Mouse (Mus musculus): ENCODE measurements around the gene Zbtb1. TPM values are rescaled to one million over a fixed set of nuclear protein-coding genes. Genes with fewer than 3 reads are reported as not detected.

Zbtb1 gene
- polyA plus RNA-seq, 1 experiment from 2014 or later: 10.0 TPM

GRCm38 (mm10) chr12:76392979-76393378, 22.9 kb downstream of the Zbtb1 start:
- no peak overlapping the region for H3K4me2 ChIP-seq
- peaks cover 12% of the 10 kb centered on the region; the same call in 1 of the 2 replicates for H3K36me3 ChIP-seq
- H3K27ac ChIP-seq: no peak overlapping the region
- no peaks in the 10 kb centered on the region for H3K9me3 ChIP-seq
- H3K27me3 ChIP-seq: no peaks in the 10 kb centered on the region
- H3K4me1 ChIP-seq: no peaks in the 10 kb centered on the region
- no peak overlapping the region for H3K4me3 ChIP-seq
- H3K9ac ChIP-seq: no peak overlapping the region
- ATAC-seq (ENCODE audit: insufficient number of reproducible peaks, low FRiP score, low TSS enrichment, low read depth): no peak
- WGBS: 82% methylated on average over 5 of the region's 5 CpGs

- Histone ChIP-seq H3K36me3 (no peaks in the 10 kb centered on the region), H3K9me3 (no peaks in the 10 kb centered on the region), H3K4me3 (no peak overlapping the region), H3K27me3 (no peaks in the 10 kb centered on the region), H3K9ac (no peak overlapping the region), H3K4me1 (no peaks in the 10 kb centered on the region), H3K4me2 (no peak overlapping the region), H3K27ac (no peak overlapping the region)
- ATAC-seq (ENCODE audit: insufficient number of reproducible peaks, low FRiP score, low TSS enrichment, low read depth): no peak
- WGBS: 84% methylated on average over 5 of the region's 5 CpGs
These were observed 27.2 kb downstream of the Zbtb1 start for GRCm38 (mm10) chr12:76397281-76397680.

GRCm38 (mm10) chr12:76401674-76402073, 31.6 kb downstream of the Zbtb1 start:
- WGBS: 58% methylated on average over 3 of the region's 3 CpGs
- Histone ChIP-seq H3K9me3 (no peaks in the 10 kb centered on the region), H3K27ac (no peak overlapping the region), H3K4me1 (peaks cover 28% of the 10 kb centered on the region), H3K4me3 (no peak overlapping the region), H3K9ac (no peak overlapping the region), H3K27me3 (peaks cover 19% of the 10 kb centered on the region), H3K36me3 (no peaks in the 10 kb centered on the region), H3K4me2 (no peak overlapping the region)
- no peak for ATAC-seq (ENCODE audit: insufficient number of reproducible peaks, low FRiP score, low TSS enrichment, low read depth)

GRCm38 (mm10) chr12:76402991-76403885, 33.2 kb downstream of the Zbtb1 start:
- 1% methylated on average over 44 of the region's 54 CpGs for WGBS
- Histone ChIP-seq H3K36me3 (no peaks in the 10 kb centered on the region), H3K27ac (peak overlapping the region; percentile 97), H3K9ac (peak overlapping the region; percentile 47), H3K4me3 (peak overlapping the region; percentile 77), H3K4me2 (peak overlapping the region; percentile 91), H3K4me1 (peaks cover 28% of the 10 kb centered on the region), H3K9me3 (no peaks in the 10 kb centered on the region), H3K27me3 (peaks cover 29% of the 10 kb centered on the region)
- ATAC-seq (ENCODE audit: insufficient number of reproducible peaks, low FRiP score, low TSS enrichment, low read depth): peak; percentile 87

GRCm38 (mm10) chr12:76403886-76404537, 33.9 kb downstream of the Zbtb1 start, which contains the start of gene Hspa2:
TSS of gene Hspa2 (plus strand) at chr12:76404176.
- Histone ChIP-seq H3K4me1 (peaks cover 28% of the 10 kb centered on the region), H3K4me2 (peak within 1 kb of the TSS; percentile 91), H3K9me3 (no peaks in the 10 kb centered on the region), H3K36me3 (no peaks in the 10 kb centered on the region), H3K27me3 (peaks cover 29% of the 10 kb centered on the region), H3K4me3 (peak within 1 kb of the TSS; percentile 77), H3K9ac (peak within 1 kb of the TSS; percentile 47), H3K27ac (peak within 1 kb of the TSS; percentile 97)
- peak; percentile 97 for ATAC-seq (ENCODE audit: insufficient number of reproducible peaks, low FRiP score, low TSS enrichment, low read depth)
- under 1% methylated on average over 54 of the region's 54 CpGs for WGBS

GRCm38 (mm10) chr12:76404836-76405182, 34.7 kb downstream of the Zbtb1 start:
- Histone ChIP-seq H3K27ac (no peak overlapping the region), H3K4me3 (peak overlapping the region; percentile 77), H3K27me3 (peaks cover 29% of the 10 kb centered on the region), H3K4me2 (peak overlapping the region; percentile 91), H3K36me3 (no peaks in the 10 kb centered on the region), H3K9ac (no peak overlapping the region), H3K4me1 (peaks cover 28% of the 10 kb centered on the region), H3K9me3 (no peaks in the 10 kb centered on the region)
- no peak for ATAC-seq (ENCODE audit: insufficient number of reproducible peaks, low FRiP score, low TSS enrichment, low read depth)
- 8% methylated on average over 20 of the region's 20 CpGs for WGBS

GRCm38 (mm10) chr12:76405183-76405970, 35.3 kb downstream of the Zbtb1 start:
- peaks cover 29% of the 10 kb centered on the region for H3K27me3 ChIP-seq
- ATAC-seq (ENCODE audit: insufficient number of reproducible peaks, low FRiP score, low TSS enrichment, low read depth): no peak
- H3K4me1 ChIP-seq: peaks cover 28% of the 10 kb centered on the region
- no peaks in the 10 kb centered on the region for H3K36me3 ChIP-seq
- no peaks in the 10 kb centered on the region for H3K9me3 ChIP-seq
- no peak overlapping the region for H3K9ac ChIP-seq
- H3K4me2 ChIP-seq: peak overlapping the region; percentile 91
- H3K4me3 ChIP-seq: peak overlapping the region; percentile 77
- no peak overlapping the region for H3K27ac ChIP-seq
- WGBS: 4% methylated on average over 64 of the region's 64 CpGs

GRCm38 (mm10) chr12:76405971-76406370, 35.9 kb downstream of the Zbtb1 start:
- Histone ChIP-seq H3K4me2 (peak overlapping the region; percentile 91), H3K4me3 (peak overlapping the region; percentile 77), H3K27ac (no peak overlapping the region), H3K36me3 (no peaks in the 10 kb centered on the region), H3K4me1 (peaks cover 28% of the 10 kb centered on the region), H3K27me3 (peaks cover 29% of the 10 kb centered on the region), H3K9ac (no peak overlapping the region), H3K9me3 (no peaks in the 10 kb centered on the region)
- WGBS: 4% methylated on average over 23 of the region's 23 CpGs
- no peak for ATAC-seq (ENCODE audit: insufficient number of reproducible peaks, low FRiP score, low TSS enrichment, low read depth)

GRCm38 (mm10) chr12:76407184-76407583, 37.1 kb downstream of the Zbtb1 start:
- Histone ChIP-seq H3K9me3 (no peaks in the 10 kb centered on the region), H3K27ac (no peak overlapping the region), H3K4me3 (no peak overlapping the region), H3K4me1 (peaks cover 28% of the 10 kb centered on the region), H3K36me3 (no peaks in the 10 kb centered on the region), H3K9ac (no peak overlapping the region), H3K4me2 (no peak overlapping the region), H3K27me3 (peaks cover 29% of the 10 kb centered on the region)
- no peak for ATAC-seq (ENCODE audit: insufficient number of reproducible peaks, low FRiP score, low TSS enrichment, low read depth)
- whole genome bisulfite sequencing: 40% methylated on average over 1 of the region's 1 CpGs

- H3K36me3 ChIP-seq: no peaks in the 10 kb centered on the region
- no peak overlapping the region for H3K4me2 ChIP-seq
- H3K4me1 ChIP-seq: peaks cover 21% of the 10 kb centered on the region
- WGBS: 30% methylated on average over 4 of the region's 4 CpGs
- no peak overlapping the region for H3K4me3 ChIP-seq
- H3K9ac ChIP-seq: no peak overlapping the region
- ATAC-seq (ENCODE audit: insufficient number of reproducible peaks, low FRiP score, low TSS enrichment, low read depth): no peak
- peaks cover 29% of the 10 kb centered on the region for H3K27me3 ChIP-seq
- H3K9me3 ChIP-seq: no peaks in the 10 kb centered on the region
- H3K27ac ChIP-seq: no peak overlapping the region
These were observed 39.1 kb downstream of the Zbtb1 start for GRCm38 (mm10) chr12:76409166-76409565.

GRCm38 (mm10) chr12:76415383-76416010, 45.4 kb downstream of the Zbtb1 start:
- Histone ChIP-seq H3K9ac (no peak overlapping the region), H3K4me1 (peaks cover 6% of the 10 kb centered on the region; the same call in 1 of the 2 replicates), H3K4me2 (no peak overlapping the region), H3K36me3 (no peaks in the 10 kb centered on the region), H3K27me3 (no peaks in the 10 kb centered on the region), H3K9me3 (no peaks in the 10 kb centered on the region), H3K27ac (no peak overlapping the region), H3K4me3 (no peak overlapping the region)
- 76% methylated on average over 12 of the region's 12 CpGs for whole genome bisulfite sequencing
- ATAC-seq (ENCODE audit: insufficient number of reproducible peaks, low FRiP score, low TSS enrichment, low read depth): no peak

All from limb, embryonic 15.5 days (tissue).